Mouse (Mus musculus): ENCODE measurements around the gene Gramd1b. TPM values are rescaled to one million over a fixed set of nuclear protein-coding genes. Genes with fewer than 3 reads are reported as not detected.

Gene Gramd1b
- polyA plus RNA-seq, 1 experiment from 2014 or later: 8.5 TPM

DNA sequence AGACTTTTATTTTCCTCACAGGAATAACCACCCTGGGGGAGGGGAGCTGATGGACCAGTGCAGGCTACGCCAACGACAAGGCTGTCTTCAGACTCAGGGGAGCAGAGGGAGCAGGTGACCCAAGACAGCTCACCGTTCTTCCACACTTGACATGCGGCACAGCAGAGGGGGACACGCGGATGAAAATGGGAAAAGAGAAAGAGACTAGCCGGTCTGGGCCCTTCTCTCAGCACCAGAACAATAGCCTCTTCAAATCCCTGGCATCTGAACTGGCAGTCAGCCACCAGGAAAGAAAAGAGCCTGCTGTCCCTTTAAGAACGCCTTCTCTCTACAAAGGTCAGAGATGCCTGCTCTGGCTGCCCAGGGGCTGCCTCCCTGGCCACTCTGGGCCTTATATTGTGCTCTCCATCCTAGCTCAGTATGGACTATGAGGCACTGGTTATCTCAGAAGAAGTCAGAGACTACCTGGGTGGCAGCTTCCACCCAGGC lies 172.7 kb downstream of the Gramd1b start:
- H3K9me3 ChIP-seq (replicated peaks; ENCODE audit: control insufficient read depth, low read length): no peaks in the 10 kb centered on the region
- H3K9ac ChIP-seq (ENCODE audit: low read depth, low read length): no peak overlapping the region
- no peaks in the 10 kb centered on the region for H3K36me3 ChIP-seq (ENCODE audit: control insufficient read depth, insufficient read depth, low read length)
- 75% methylated on average over 8 of the region's 8 CpGs for WGBS (ENCODE audit: insufficient replicate concordance)
- H3K4me3 ChIP-seq (ENCODE audit: low read depth, low read length): no peak overlapping the region
- no peak overlapping the region for H3K4me2 ChIP-seq
- H3K4me1 ChIP-seq (ENCODE audit: control insufficient read depth, insufficient read depth, low read length): peaks cover 5% of the 10 kb centered on the region
- H3K27ac ChIP-seq (ENCODE audit: low read depth, low read length): no peak overlapping the region
- no peaks in the 10 kb centered on the region for H3K27me3 ChIP-seq (ENCODE audit: control insufficient read depth, insufficient read depth, low read length)
- ATAC-seq (replicated peaks; ENCODE audit: insufficient number of reproducible peaks, low FRiP score, low TSS enrichment): no peak

DNA sequence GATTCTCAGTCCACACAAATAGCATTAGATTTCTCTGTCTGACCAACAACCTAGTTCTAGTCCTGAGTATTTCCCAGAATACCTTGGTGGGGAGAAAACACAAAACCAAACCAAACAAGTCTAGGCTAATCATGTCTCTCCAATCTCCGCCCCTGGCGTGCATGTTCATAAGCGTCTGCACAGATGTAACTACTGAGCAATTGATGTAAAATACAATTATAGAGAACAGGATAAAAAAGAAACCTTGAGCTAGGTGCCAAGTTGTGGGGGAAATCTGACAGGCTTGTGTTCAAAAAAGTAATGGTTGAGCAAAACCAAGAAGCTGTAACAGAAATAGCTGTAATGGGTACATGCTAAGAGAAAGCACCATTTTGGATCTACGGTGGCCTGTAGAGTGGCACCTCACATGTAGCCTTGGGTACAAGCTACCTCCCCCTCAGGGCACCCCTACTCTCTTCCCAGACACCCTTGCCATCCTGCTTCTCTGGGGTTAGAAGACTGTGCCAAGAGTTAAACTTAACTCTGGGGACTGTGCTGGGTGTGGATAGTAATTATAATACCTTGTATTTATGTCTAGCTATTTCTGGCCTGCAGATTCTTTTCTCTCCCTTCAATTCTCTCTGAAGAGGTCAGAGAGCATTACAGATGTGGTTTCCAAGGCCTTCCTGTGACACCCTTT lies 174.3 kb downstream of the Gramd1b start:
- no peaks in the 10 kb centered on the region for H3K36me3 ChIP-seq (ENCODE audit: control insufficient read depth, insufficient read depth, low read length)
- H3K27me3 ChIP-seq (ENCODE audit: control insufficient read depth, insufficient read depth, low read length): no peaks in the 10 kb centered on the region
- WGBS (ENCODE audit: insufficient replicate concordance): 88% methylated on average over 4 of the region's 4 CpGs
- H3K27ac ChIP-seq (ENCODE audit: low read depth, low read length): no peak overlapping the region
- no peak for ATAC-seq (replicated peaks; ENCODE audit: insufficient number of reproducible peaks, low FRiP score, low TSS enrichment)
- no peak overlapping the region for H3K4me3 ChIP-seq (ENCODE audit: low read depth, low read length)
- H3K9me3 ChIP-seq (replicated peaks; ENCODE audit: control insufficient read depth, low read length): no peaks in the 10 kb centered on the region
- H3K9ac ChIP-seq (ENCODE audit: low read depth, low read length): no peak overlapping the region
- no peak overlapping the region for H3K4me2 ChIP-seq
- peaks cover 5% of the 10 kb centered on the region for H3K4me1 ChIP-seq (ENCODE audit: control insufficient read depth, insufficient read depth, low read length)

GRCm38 (mm10) chr9:40356368-40356767 lies 174.8 kb downstream of the Gramd1b start:
- no peak overlapping the region for H3K27ac ChIP-seq (ENCODE audit: low read depth, low read length)
- no peak overlapping the region for H3K9ac ChIP-seq (ENCODE audit: low read depth, low read length)
- no peaks in the 10 kb centered on the region for H3K27me3 ChIP-seq (ENCODE audit: control insufficient read depth, insufficient read depth, low read length)
- no peak overlapping the region for H3K4me2 ChIP-seq
- no peak overlapping the region for H3K4me3 ChIP-seq (ENCODE audit: low read depth, low read length)
- no peaks in the 10 kb centered on the region for H3K9me3 ChIP-seq (replicated peaks; ENCODE audit: control insufficient read depth, low read length)
- peaks cover 5% of the 10 kb centered on the region for H3K4me1 ChIP-seq (ENCODE audit: control insufficient read depth, insufficient read depth, low read length)
- ATAC-seq (replicated peaks; ENCODE audit: insufficient number of reproducible peaks, low FRiP score, low TSS enrichment): no peak
- WGBS (ENCODE audit: insufficient replicate concordance): 81% methylated on average over 5 of the region's 5 CpGs
- no peaks in the 10 kb centered on the region for H3K36me3 ChIP-seq (ENCODE audit: control insufficient read depth, insufficient read depth, low read length)

DNA sequence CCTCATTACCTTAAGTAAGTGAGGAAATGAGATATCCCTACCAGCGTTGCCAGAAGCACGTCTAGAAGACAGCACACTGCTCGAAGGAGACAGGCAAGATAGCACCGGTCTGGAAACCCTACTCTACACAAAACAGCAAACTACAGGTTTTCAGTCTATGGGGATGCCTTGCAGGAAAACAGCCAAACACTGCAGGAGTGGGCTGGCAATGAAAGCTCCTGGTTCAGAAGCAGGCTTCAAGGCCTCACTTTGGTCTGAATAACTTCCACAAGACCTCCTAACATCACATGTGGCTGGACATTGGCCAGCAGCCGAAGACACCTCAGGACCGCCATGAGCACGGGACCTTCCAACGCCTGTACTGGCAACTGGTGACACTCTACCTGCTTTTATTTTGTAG lies 175.8 kb downstream of the Gramd1b start:
- Histone ChIP-seq H3K9me3 (replicated peaks; ENCODE audit: control insufficient read depth, low read length) (no peaks in the 10 kb centered on the region), H3K4me1 (ENCODE audit: control insufficient read depth, insufficient read depth, low read length) (peaks cover 5% of the 10 kb centered on the region), H3K4me3 (ENCODE audit: low read depth, low read length) (no peak overlapping the region), H3K9ac (ENCODE audit: low read depth, low read length) (no peak overlapping the region), H3K36me3 (ENCODE audit: control insufficient read depth, insufficient read depth, low read length) (no peaks in the 10 kb centered on the region), H3K27ac (ENCODE audit: low read depth, low read length) (no peak overlapping the region), H3K27me3 (ENCODE audit: control insufficient read depth, insufficient read depth, low read length) (no peaks in the 10 kb centered on the region), H3K4me2 (no peak overlapping the region)
- WGBS (ENCODE audit: insufficient replicate concordance): 88% methylated on average over 8 of the region's 8 CpGs
- no peak for ATAC-seq (replicated peaks; ENCODE audit: insufficient number of reproducible peaks, low FRiP score, low TSS enrichment)

DNA sequence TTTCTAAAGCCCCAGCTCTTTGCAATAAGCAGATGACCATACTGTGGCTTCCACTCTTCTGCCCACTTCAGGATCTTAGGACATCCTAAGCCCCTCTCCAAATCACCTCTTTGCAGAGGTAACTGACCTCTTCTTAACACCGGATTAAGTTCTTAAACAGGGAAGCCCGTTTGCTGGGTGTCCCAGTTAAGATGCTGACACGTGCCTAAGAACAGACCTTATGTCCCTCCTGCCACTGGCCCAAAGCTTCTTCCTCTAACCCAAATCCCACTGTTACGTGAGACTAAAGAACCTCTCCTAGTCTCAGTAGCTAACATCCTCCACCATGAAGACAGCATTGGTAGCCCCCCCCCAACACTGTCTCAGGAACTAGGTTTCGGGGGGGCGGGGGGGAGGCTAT lies 177.6 kb downstream of the Gramd1b start:
- Histone ChIP-seq H3K27ac (ENCODE audit: low read depth, low read length) (no peak overlapping the region), H3K9me3 (replicated peaks; ENCODE audit: control insufficient read depth, low read length) (no peaks in the 10 kb centered on the region), H3K36me3 (ENCODE audit: control insufficient read depth, insufficient read depth, low read length) (no peaks in the 10 kb centered on the region), H3K4me3 (ENCODE audit: low read depth, low read length) (no peak overlapping the region), H3K9ac (ENCODE audit: low read depth, low read length) (no peak overlapping the region), H3K27me3 (ENCODE audit: control insufficient read depth, insufficient read depth, low read length) (no peaks in the 10 kb centered on the region), H3K4me2 (no peak overlapping the region), H3K4me1 (ENCODE audit: control insufficient read depth, insufficient read depth, low read length) (peaks cover 3% of the 10 kb centered on the region)
- no peak for ATAC-seq (replicated peaks; ENCODE audit: insufficient number of reproducible peaks, low FRiP score, low TSS enrichment)
- 66% methylated on average over 6 of the region's 6 CpGs for whole genome bisulfite sequencing (ENCODE audit: insufficient replicate concordance)

DNA sequence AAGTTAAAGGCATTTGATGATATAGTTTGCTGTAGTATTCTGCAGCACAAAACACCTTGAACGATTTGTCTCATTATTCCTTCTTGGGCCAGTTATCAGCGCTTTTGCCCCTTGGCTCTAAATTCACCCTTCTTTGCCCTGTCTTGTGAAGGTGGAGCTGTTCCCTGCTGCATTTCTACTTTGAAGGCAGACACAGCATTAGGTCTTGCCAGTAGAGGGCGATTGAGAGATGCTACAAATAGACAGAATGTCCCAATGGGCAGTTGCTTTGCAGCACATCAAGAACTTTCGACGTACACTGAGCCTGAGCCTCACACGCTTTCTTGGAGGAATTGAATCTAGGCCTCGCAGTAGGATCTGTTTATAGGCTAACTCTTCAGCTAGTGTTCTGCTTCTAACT lies 180.5 kb downstream of the Gramd1b start:
- H3K27ac ChIP-seq (ENCODE audit: low read depth, low read length): no peak overlapping the region
- H3K36me3 ChIP-seq (ENCODE audit: control insufficient read depth, insufficient read depth, low read length): no peaks in the 10 kb centered on the region
- no peaks in the 10 kb centered on the region for H3K9me3 ChIP-seq (replicated peaks; ENCODE audit: control insufficient read depth, low read length)
- peaks cover 7% of the 10 kb centered on the region for H3K4me1 ChIP-seq (ENCODE audit: control insufficient read depth, insufficient read depth, low read length)
- WGBS (ENCODE audit: insufficient replicate concordance): 20% methylated on average over 7 of the region's 7 CpGs
- no peak overlapping the region for H3K9ac ChIP-seq (ENCODE audit: low read depth, low read length)
- no peak overlapping the region for H3K4me2 ChIP-seq
- no peak overlapping the region for H3K4me3 ChIP-seq (ENCODE audit: low read depth, low read length)
- H3K27me3 ChIP-seq (ENCODE audit: control insufficient read depth, insufficient read depth, low read length): no peaks in the 10 kb centered on the region
- ATAC-seq (replicated peaks; ENCODE audit: insufficient number of reproducible peaks, low FRiP score, low TSS enrichment): no peak

GRCm38 (mm10) chr9:40350052-40350451 lies 181.1 kb downstream of the Gramd1b start:
- H3K4me1 ChIP-seq (ENCODE audit: control insufficient read depth, insufficient read depth, low read length): peaks cover 13% of the 10 kb centered on the region
- 90% methylated on average over 2 of the region's 2 CpGs for WGBS (ENCODE audit: insufficient replicate concordance)
- no peaks in the 10 kb centered on the region for H3K36me3 ChIP-seq (ENCODE audit: control insufficient read depth, insufficient read depth, low read length)
- no peaks in the 10 kb centered on the region for H3K27me3 ChIP-seq (ENCODE audit: control insufficient read depth, insufficient read depth, low read length)
- no peak overlapping the region for H3K4me3 ChIP-seq (ENCODE audit: low read depth, low read length)
- no peak overlapping the region for H3K27ac ChIP-seq (ENCODE audit: low read depth, low read length)
- no peak overlapping the region for H3K4me2 ChIP-seq
- ATAC-seq (replicated peaks; ENCODE audit: insufficient number of reproducible peaks, low FRiP score, low TSS enrichment): no peak
- no peaks in the 10 kb centered on the region for H3K9me3 ChIP-seq (replicated peaks; ENCODE audit: control insufficient read depth, low read length)
- no peak overlapping the region for H3K9ac ChIP-seq (ENCODE audit: low read depth, low read length)

DNA sequence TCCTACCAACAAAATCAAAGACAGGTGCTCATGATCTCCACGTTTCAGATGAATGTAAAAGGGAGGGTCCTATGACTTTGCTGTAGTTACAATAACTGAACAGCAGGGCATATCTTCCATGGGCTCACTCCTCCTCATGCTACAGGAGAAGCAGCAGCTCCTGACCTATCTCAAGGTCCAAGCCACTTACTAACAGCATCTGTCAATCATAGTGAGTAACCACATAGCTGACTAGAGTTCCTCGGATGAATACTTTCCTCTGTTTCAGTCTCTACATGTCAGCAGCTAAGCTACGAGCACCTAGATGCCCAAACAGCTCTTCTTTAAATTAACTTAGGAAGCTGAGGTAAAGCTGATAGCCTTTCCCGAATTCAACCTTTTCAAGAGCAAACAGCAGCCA lies 181.6 kb downstream of the Gramd1b start:
- Histone ChIP-seq H3K27ac (ENCODE audit: low read depth, low read length) (no peak overlapping the region), H3K27me3 (ENCODE audit: control insufficient read depth, insufficient read depth, low read length) (no peaks in the 10 kb centered on the region), H3K4me2 (no peak overlapping the region), H3K9ac (ENCODE audit: low read depth, low read length) (no peak overlapping the region), H3K36me3 (ENCODE audit: control insufficient read depth, insufficient read depth, low read length) (no peaks in the 10 kb centered on the region), H3K4me1 (ENCODE audit: control insufficient read depth, insufficient read depth, low read length) (peaks cover 14% of the 10 kb centered on the region), H3K9me3 (replicated peaks; ENCODE audit: control insufficient read depth, low read length) (no peaks in the 10 kb centered on the region), H3K4me3 (ENCODE audit: low read depth, low read length) (no peak overlapping the region)
- ATAC-seq (replicated peaks; ENCODE audit: insufficient number of reproducible peaks, low FRiP score, low TSS enrichment): no peak
- WGBS (ENCODE audit: insufficient replicate concordance): 58% methylated on average over 4 of the region's 4 CpGs

DNA sequence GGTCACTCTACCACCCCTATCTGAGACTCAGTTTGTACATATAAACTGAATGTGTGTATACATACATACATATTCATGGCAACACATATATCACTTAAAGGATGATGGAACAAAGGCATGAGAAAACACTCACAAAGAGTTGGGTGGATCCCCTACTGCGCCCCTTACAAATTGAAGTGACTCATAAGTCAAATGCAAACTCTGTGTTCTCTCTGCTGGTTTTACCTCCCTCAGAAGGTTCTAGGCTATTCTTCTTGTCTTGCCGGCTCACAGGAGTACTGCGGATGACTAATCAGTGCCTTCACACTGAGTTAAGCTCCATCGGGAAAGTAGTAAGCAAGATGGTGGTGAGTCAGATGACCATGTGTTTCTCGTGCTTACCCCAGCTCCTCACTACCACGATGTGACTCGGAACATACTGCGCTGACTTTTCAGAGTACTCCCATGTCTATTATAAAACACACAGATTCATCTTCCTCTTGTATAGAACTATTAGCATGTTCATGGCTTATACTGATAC lies 182.4 kb downstream of the Gramd1b start:
- ATAC-seq (replicated peaks; ENCODE audit: insufficient number of reproducible peaks, low FRiP score, low TSS enrichment): no peak
- no peak overlapping the region for H3K4me2 ChIP-seq
- H3K9ac ChIP-seq (ENCODE audit: low read depth, low read length): no peak overlapping the region
- H3K36me3 ChIP-seq (ENCODE audit: control insufficient read depth, insufficient read depth, low read length): no peaks in the 10 kb centered on the region
- H3K27ac ChIP-seq (ENCODE audit: low read depth, low read length): no peak overlapping the region
- H3K9me3 ChIP-seq (replicated peaks; ENCODE audit: control insufficient read depth, low read length): no peaks in the 10 kb centered on the region
- 92% methylated on average over 8 of the region's 8 CpGs for WGBS (ENCODE audit: insufficient replicate concordance)
- no peaks in the 10 kb centered on the region for H3K27me3 ChIP-seq (ENCODE audit: control insufficient read depth, insufficient read depth, low read length)
- peaks cover 14% of the 10 kb centered on the region for H3K4me1 ChIP-seq (ENCODE audit: control insufficient read depth, insufficient read depth, low read length)
- H3K4me3 ChIP-seq (ENCODE audit: low read depth, low read length): no peak overlapping the region

Data from heart, embryonic 11.5 days (tissue).